Mouse (Mus musculus): Measurements from ENCODE around the gene Bmx.

- TF ChIP-seq CTCF (IDR thresholded peaks at IDR 0.05; ENCODE audit: control insufficient read depth, insufficient read depth, insufficient replicate concordance, low read depth, low read length) (no peak), POLR2A (IDR thresholded peaks at IDR 0.05; ENCODE audit: control insufficient read depth, low read depth, low read length) (no peak)
Observed at GRCm38 (mm10) chrX:164258662-164259061, 669 bp upstream of the Bmx start.
